Mouse (Mus musculus): ENCODE results near the gene Kmt5c.

Kmt5c gene

GRCm38 (mm10) chr7:4739544-4740275 lies at the start of gene Kmt5c:
Gene Kmt5c, plus strand, starts transcription at chr7:4740115.
- DNase-seq (ENCODE audit: low read depth): peak; percentile 99

- DNase-seq (ENCODE audit: low read depth): no peak
Observed at GRCm38 (mm10) chr7:4690387-4690786, 49.5 kb upstream of the Kmt5c start, which contains the start of gene Brsk1. Gene Brsk1, plus strand, starts transcription at chr7:4690604.

GRCm38 (mm10) chr7:4690951-4691653 lies 48.8 kb upstream of the Kmt5c start:
- DNase-seq (ENCODE audit: low read depth): no peak

GRCm38 (mm10) chr7:4693004-4693403 lies 46.9 kb upstream of the Kmt5c start:
- DNase-seq (ENCODE audit: low read depth): no peak

- DNase-seq (ENCODE audit: low read depth): no peak
Observed at GRCm38 (mm10) chr7:4702334-4702733, 37.6 kb upstream of the Kmt5c start.

- no peak for DNase-seq (ENCODE audit: low read depth)
Observed at GRCm38 (mm10) chr7:4703195-4703594, 36.7 kb upstream of the Kmt5c start.

- DNase-seq (ENCODE audit: low read depth): peak; percentile 46
Observed at GRCm38 (mm10) chr7:4705098-4705497, 34.8 kb upstream of the Kmt5c start.

GRCm38 (mm10) chr7:4712594-4712993 lies 27.3 kb upstream of the Kmt5c start:
- no peak for DNase-seq (ENCODE audit: low read depth)

- no peak for DNase-seq (ENCODE audit: low read depth)
Observed at GRCm38 (mm10) chr7:4716955-4717354, 23.0 kb upstream of the Kmt5c start.

GRCm38 (mm10) chr7:4719276-4719675 lies 20.6 kb upstream of the Kmt5c start:
- no peak for DNase-seq (ENCODE audit: low read depth)

GRCm38 (mm10) chr7:4723508-4723907 lies 16.4 kb upstream of the Kmt5c start:
- DNase-seq (ENCODE audit: low read depth): no peak

- DNase-seq (ENCODE audit: low read depth): no peak
Observed at GRCm38 (mm10) chr7:4724359-4724758, 15.6 kb upstream of the Kmt5c start.

- no peak for DNase-seq (ENCODE audit: low read depth)
Observed at GRCm38 (mm10) chr7:4725169-4725568, 14.7 kb upstream of the Kmt5c start, which contains the start of gene Tmem150b. Gene Tmem150b, minus strand, starts transcription at chr7:4725249.

- no peak for DNase-seq (ENCODE audit: low read depth)
Observed at GRCm38 (mm10) chr7:4731090-4731489, 8.8 kb upstream of the Kmt5c start.

- no peak for DNase-seq (ENCODE audit: low read depth)
Observed at GRCm38 (mm10) chr7:4732968-4733392, 6.9 kb upstream of the Kmt5c start.

- no peak for DNase-seq (ENCODE audit: low read depth)
Observed at GRCm38 (mm10) chr7:4739041-4739543, 823 bp upstream of the Kmt5c start.

- no peak for DNase-seq (ENCODE audit: low read depth)
Observed at GRCm38 (mm10) chr7:4740309-4740727, 403 bp downstream of the Kmt5c start.

GRCm38 (mm10) chr7:4741151-4741550 lies 1.2 kb downstream of the Kmt5c start:
- no peak for DNase-seq (ENCODE audit: low read depth)

- no peak for DNase-seq (ENCODE audit: low read depth)
Observed at GRCm38 (mm10) chr7:4741672-4742481, 2.0 kb downstream of the Kmt5c start.

- DNase-seq (ENCODE audit: low read depth): no peak
Observed at GRCm38 (mm10) chr7:4742482-4742819, 2.5 kb downstream of the Kmt5c start.

GRCm38 (mm10) chr7:4743354-4743753 lies 3.4 kb downstream of the Kmt5c start:
- DNase-seq (ENCODE audit: low read depth): peak; percentile 81

- DNase-seq (ENCODE audit: low read depth): no peak
Observed at GRCm38 (mm10) chr7:4744886-4745285, 5.0 kb downstream of the Kmt5c start.
